Mouse (Mus musculus) thymus, adult 2 months (tissue): ENCODE data around the gene Fam151a.
A peak's percentile ranks its signal among the peaks of the same experiment; 100 is the strongest.

ENCODE experiments used
- CTCF ChIP-seq: fragments of 200-500 bp; IDR thresholded peaks from 2 replicates; pipeline ENCODE4 v1.5.1; 2012; ENCODE audit warnings: mild to moderate bottlenecking, control low read depth, low read length, moderate library complexity, borderline replicate concordance; ENCODE audit not compliant: control insufficient read depth, poor library complexity, insufficient read depth; ENCODE audit errors: extremely low read depth
- POLR2A ChIP-seq: fragments of 200-500 bp; IDR thresholded peaks from 2 replicates; pipeline ENCODE4 v1.6.1; 2012; ENCODE audit warnings: mild to moderate bottlenecking, low read length, control low read depth, moderate library complexity; ENCODE audit not compliant: control insufficient read depth, poor library complexity, insufficient read depth; ENCODE audit errors: extremely low read depth

DNA sequence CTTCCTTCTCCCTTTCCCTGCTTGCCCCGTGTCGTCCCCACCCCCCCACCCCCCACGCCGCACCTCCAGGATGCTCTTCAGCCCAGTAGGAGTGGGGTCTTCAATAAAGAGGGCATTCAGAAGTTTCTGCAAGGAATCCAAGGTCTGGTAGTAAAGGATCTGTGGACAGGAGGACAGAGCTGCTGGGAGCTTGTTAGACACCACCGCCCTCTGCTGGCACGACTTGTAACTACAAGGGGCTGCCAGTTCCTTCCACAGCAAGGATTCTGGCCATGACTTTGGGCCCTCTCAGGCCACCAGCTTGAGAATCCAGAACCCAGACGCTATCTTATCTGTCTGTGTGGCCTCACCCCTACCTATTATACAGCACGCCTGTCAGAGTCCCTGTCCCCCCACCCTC, 25.3 kb upstream of the Fam151a start:
- TF ChIP-seq CTCF, result peak; percentile 84; the same call in 1 of the 2 replicates
- no peak for TF ChIP-seq POLR2A
